Mouse (Mus musculus) Muller cell, postnatal 12 days (primary cell): ENCODE data around the gene Glcci1.

Experiments used
- DNase-seq: peaks from one replicate; pipeline ENCODE4 v3.0.0-alpha.2; 2015; ENCODE audit errors: inconsistent ontology term

The Glcci1 gene

GRCm38 (mm10) chr6:8545780-8546179 lies 36.4 kb downstream of the Glcci1 start:
- DNase-seq: no peak

DNA sequence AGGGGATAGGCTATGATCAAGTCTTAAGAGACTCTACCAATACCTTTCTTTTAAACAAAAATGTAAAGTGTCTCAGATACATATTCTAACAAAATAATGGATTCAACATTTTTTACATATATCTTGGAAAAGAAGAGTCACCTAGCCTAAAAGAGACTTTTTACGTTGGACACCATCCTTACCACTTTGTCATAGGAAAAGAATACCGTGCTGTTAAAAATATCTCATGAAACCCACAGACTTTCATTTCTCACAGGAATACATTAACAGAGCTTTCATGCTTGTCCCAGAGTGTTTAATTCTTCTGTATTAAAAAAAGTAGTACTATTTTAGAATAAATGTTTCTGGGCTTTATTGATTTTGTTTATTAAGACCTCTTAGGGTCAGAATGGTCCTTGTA lies 41.8 kb downstream of the Glcci1 start:
- no peak for DNase-seq

GRCm38 (mm10) chr6:8556849-8557571 lies 47.6 kb downstream of the Glcci1 start:
- no peak for DNase-seq

DNA sequence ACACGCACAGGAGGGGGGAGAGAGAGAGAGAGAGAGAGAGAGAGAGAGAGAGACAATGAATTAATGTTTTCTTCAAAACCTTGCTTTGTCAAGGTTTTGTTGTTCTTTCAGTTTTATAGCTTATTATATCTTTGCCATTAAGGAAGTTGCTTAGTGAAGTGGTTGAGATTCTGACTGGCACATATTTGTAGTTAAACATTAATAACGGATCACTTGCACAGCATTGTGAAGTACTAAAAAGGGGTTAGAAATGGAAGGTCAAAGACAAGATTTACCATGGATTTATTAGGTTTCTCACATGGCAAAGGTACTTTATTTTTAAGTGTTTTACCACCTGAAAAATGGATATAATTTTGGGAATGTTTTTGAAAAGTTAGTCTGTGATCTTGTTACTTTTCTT lies 51.3 kb downstream of the Glcci1 start:
- no peak for DNase-seq

DNA sequence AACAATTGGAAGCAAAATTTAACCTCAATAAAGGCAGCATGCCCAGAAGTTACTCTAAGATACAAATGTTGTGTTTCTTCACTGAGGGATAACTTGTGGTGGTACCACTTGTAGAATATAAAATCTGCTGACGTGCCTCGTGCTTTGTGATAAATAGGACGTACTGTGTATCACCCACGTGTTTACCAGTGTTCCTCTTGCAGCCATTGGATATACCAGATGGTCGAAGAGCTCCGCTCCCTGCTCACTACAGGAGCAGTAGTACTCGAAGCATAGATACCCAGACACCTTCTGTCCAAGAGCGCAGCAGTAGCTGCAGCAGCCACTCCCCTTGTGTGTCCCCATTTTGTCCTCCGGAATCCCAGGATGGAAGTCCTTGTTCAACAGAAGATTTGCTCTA lies 73.0 kb downstream of the Glcci1 start:
- no peak for DNase-seq

GRCm38 (mm10) chr6:8583892-8584291 lies 74.5 kb downstream of the Glcci1 start:
- DNase-seq: no peak

DNA sequence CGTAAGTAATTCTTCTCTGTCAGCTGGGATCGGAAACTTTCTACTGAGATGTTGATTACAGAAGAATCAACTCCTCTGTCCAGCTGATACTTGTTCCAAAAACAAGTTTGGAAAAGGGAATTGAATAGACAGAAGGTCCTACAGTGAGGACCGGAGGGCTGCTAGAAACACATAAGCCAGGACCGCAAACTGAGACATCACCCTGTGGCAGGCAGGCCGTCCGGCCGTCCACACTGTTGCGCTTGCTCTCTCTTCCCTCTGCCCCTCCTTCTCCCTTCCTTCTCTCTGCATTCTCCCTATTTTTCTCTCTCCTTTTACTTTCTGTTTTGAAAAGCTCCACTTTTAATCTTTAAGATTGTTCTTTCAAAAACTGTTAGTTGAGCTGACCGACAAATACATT lies 82.3 kb downstream of the Glcci1 start:
- DNase-seq: no peak

DNA sequence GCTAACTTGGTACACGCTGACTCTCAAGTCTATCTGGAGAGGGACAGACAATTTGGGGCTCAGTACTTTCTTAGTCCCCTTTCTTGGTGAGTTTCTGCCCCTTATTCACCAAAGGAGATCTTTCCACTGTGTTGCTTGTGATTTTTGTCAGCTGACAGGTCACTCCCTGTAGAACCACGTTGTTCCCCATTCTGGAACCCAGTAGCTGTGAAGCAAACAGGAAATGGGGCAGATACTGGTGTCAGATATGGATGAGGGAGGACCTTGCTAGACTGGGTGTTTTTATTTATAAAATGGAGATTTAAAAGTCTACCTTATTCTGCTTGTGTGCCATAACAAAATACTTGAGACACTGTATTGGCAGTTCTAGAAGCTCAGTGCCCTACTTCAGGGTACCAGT lies 108.0 kb downstream of the Glcci1 start:
- DNase-seq: no peak

DNA sequence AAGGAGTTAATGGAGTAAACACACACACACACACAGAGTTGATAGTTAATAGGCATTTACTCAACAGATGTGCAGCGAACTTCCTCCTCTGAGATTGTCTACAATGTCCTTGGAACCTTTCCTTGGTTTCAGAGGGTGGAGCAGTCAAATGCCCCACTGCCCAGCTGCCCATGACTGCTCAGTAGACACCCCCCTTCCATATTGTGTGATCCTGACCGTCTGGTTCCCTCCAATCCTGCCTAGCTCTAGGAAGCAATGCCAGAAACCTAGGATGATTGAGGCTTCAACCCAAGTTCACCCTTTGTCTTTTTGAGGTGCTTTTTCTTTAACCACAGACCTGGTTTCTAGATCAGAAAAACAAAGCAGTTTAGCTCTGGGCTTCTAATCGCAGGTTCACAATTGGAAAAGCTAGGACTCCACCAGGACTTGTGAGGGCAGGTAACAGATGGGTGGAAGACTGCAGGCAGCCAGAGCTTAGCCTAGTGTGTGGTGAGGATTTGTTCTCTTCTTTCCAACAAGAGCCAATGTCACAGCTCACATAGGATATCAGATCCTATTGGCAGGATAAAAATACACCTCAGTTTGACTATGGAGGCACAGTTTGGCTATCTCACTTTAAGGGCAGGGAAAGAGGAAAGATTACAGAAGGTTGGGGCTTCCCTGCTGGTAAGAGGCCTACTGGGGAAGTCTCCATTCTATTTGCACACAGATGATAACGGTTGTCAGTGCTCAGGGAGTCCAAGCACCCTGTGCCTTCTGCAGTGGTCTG lies 110.4 kb downstream of the Glcci1 start:
- DNase-seq: no peak

DNA sequence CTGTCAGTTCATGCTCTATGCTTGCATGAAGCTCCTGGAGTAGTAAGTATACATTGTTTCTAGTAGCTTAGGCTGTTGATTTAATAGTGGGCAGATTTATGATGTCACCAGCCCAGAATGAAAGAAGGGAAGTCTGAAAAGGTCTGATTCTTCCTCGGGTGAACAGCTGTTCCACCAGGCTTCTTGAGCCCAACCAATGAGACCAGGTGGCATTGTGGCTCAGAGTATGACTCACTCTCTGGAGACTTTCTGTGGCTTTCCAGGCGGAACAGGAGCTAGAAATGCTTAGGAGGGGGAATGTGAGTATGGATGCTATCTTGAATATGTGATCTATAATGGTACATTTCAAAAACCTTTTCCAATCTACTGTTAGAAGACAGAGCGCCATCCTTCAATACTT lies 113.6 kb downstream of the Glcci1 start:
- peak; percentile 17 for DNase-seq

GRCm38 (mm10) chr6:8628226-8628625 lies 118.8 kb downstream of the Glcci1 start:
- no peak for DNase-seq

DNA sequence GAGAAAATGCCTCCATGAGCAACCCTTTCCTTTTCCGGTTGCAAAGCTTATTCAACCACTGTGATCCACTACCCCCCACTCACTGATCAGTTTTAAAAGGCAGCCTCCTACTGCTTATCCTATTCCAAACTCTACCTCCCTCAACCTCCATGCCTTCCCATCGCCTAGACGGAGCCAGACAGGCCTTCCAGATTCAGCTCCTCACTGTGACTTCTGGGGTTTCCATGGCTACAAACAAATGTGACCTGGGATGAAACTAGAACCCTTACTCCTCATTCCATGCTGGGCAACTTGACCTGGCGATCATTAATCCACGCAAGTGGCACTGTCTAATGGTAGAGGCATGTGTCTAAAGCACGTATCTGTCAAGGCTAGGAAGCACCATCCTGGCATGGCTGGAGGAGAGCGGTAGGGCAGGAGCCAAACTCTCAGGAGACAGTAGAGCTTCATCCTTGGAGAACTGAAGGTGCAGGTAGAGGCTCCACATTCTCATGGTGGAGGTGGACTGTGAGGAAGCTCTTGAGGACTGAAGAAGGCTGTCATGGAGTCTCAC lies 119.4 kb downstream of the Glcci1 start:
- no peak for DNase-seq

GRCm38 (mm10) chr6:8630531-8630930 lies 121.1 kb downstream of the Glcci1 start:
- no peak for DNase-seq

DNA sequence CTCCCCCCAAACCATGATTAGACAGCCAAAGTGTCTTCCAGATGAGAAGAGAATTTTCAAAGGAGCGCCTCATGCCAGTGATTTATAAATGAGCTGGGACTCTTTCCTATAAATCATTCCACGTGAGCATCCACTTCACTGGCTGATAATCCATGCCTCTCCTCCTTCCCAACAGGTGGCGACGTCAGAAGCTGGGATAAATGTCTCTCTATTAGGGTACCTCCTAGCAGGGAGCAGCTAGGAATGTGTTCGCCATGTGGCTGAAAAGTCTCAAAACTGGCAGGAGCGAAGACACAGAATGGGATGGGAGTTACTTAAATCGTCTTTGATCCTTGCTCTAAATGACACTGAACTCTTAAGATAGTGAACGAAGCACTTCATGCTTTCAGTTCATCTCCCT lies 122.0 kb downstream of the Glcci1 start:
- DNase-seq: no peak

- no peak for DNase-seq
Measured at GRCm38 (mm10) chr6:8631986-8632632, 122.7 kb downstream of the Glcci1 start.

DNA sequence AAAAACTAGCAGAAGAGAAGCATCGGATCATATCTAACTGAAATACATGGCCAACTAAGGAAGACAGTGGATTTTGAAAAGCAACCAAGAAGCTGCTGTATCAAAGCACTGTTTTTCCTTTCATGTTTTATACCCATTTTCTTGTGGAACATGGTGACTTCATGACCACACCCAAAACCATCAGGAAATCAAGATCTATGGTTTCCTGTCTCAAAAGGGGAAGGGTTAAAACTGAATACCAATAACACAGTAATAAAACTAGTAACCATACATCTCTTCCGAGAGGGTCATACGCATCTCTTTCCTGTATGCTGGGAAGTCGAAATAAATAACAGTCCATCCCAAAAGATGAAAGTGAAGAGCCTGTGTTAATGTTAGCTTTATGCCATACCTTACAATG lies 123.3 kb downstream of the Glcci1 start:
- DNase-seq: no peak

- DNase-seq: no peak
Measured at GRCm38 (mm10) chr6:8638122-8638521, 128.7 kb downstream of the Glcci1 start.

- DNase-seq: no peak
Measured at GRCm38 (mm10) chr6:8638899-8639298, 129.5 kb downstream of the Glcci1 start.

GRCm38 (mm10) chr6:8639526-8639925 lies 130.1 kb downstream of the Glcci1 start:
- no peak for DNase-seq

DNA sequence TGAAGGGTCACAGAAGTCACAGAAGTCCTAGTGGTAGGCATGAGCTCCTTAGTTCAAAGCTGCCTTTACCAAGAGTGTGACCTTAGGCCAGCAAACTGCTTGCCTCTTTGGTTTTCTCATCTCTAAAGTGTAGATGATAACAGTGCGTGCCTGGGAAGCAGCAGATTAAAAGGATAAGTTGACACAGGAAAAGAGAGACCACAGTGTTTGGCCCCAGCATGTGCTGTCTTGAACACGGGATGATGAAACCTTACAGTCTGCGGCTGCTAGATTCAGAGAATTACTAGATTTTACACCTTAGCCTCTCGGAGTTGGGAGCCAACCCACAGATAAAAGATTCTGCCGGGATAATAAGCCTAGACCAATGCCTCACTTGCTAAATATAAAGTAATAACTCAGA lies 131.5 kb downstream of the Glcci1 start:
- no peak for DNase-seq

- no peak for DNase-seq
Measured at GRCm38 (mm10) chr6:8644703-8645102, 135.3 kb downstream of the Glcci1 start.

GRCm38 (mm10) chr6:8645708-8646107 lies 136.3 kb downstream of the Glcci1 start:
- no peak for DNase-seq
